Mouse (Mus musculus) liver, embryonic 14.5 days (tissue): ENCODE measurements at regions not wholly inside any gene's neighbourhood (a gene's known extent, or its start where the extent isn't known, plus 50 kb on each side); places are given as distances from the start of the nearest gene placed in this dataset.

Experiments used
- CTCF ChIP-seq: IDR thresholded peaks from 2 replicates; pipeline ENCODE4 v1.5.1; 2016; ENCODE audit warnings: antibody characterized with exemption, low read depth, control low read depth
- EP300 ChIP-seq: IDR thresholded peaks from 2 replicates; pipeline ENCODE4 v1.6.1; 2016; ENCODE audit warnings: antibody characterized with exemption, low read depth

DNA sequence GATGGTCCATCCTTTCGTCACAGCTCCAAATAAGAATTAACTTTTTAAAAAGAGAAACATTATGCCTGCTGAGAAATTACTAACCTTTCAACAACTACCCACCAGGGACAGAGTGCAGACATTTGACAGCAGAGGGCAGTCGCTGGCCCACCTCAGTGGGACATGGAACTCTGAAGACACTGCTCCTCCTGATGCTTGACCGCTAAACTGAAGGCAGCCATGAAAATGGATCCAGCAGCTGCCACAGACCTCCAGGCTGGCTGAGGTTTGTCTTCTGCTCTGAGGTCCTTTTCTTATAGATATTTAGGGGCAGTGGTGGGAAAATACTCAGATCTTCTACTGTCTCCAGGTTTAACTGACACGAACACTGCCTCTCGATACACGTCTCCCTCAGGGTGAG is 265.7 kb upstream of the Gm5148 start:
- TF ChIP-seq CTCF = no peak
- no peak for TF ChIP-seq EP300
